Mouse (Mus musculus): Measurements from ENCODE around the gene Hsd17b1.

DNA sequence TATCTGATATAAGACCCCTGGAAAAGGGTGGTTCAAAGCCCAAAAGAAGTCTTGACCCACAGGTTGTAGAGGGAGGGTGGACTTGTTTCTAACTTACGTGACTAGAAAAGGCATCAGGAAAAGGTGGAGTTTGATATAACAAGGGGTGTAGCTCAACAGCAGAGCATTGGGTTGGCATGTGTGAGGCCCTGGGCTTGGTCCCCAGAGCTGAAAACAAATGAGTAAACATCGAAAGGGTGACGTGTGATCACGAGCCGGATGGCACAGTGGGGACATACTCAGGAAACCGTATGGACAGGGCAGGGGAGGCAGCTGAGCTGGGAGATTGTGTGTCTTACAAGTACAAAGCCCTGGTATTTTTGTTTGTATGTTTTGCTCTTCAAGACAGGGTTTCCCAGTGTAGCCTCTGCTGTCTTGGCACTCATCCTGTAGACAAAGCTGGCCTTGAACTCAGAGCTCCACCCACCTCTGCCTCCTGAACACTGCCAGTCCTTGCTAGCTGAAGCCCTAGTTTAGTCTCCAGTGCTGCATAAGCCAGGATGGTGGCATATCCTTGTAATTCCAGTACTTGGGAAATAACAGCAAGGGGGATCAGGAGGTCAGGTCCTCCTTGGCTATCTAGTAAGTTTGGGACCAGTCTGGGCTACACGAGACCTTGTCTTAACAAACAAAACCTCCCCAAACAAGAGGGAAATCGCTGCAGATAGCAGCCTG, 43.4 kb upstream of the Hsd17b1 start:
- no peak for TF ChIP-seq CTCF (IDR thresholded peaks at IDR 0.05; ENCODE audit: low read depth, low read length)
- TF ChIP-seq POLR2A (IDR thresholded peaks at IDR 0.05; ENCODE audit: borderline replicate concordance, low read depth, low read length) = no peak

All from bone marrow macrophage, adult 2 months (primary cell).